Mouse (Mus musculus) frontal cortex, postnatal 25 days (tissue): Measurements from ENCODE around the gene Tmem135.
A peak's percentile ranks its signal among the peaks of the same experiment; 100 is the strongest.

Source experiments
- DNase-seq, 2 experiments: peaks; one replicate each; pipeline ENCODE4 v3.0.0; 2022; ENCODE audit warnings: low spot score in 2 of 2

Gene Tmem135

DNA sequence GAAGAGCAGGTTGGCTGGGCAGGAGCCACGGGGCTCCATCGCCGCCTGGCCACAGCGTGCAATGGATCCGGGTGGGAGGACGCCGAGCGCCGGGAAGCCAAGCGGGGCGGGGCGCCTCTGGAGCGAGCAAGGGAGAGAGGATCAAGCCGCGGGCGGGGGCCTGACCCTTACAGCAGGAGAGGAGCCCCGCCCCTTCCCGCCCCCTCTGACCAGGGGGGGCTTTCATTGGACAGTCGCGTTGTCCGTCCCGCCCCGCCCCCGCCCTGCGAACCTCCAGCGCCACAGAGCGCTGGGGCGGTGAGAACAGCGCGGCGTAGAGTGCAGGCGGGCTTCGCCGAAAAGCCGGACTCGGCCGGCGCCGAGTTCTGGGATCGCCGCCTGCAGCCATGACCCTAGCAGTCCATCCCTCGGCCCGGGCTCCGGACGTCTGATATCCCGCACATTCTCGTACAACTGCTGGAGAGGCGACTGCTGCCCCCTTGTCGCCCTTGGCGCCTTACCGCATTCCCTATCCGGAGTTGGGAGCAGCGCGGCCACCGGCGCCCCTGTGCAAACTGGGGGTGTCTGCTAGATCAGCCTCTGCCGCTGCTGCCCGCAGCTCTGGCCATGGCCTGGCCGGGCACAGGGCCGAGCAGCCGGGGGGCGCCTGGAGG lies at the start of gene Tmem135, which contains the start of gene Fzd4:
Tmem135 (minus strand) TSS at position 142 of the 653 bp plus-strand sequence.
Fzd4 (plus strand) TSS at position 275 of the 653 bp plus-strand sequence.
- peak; percentile 74 to 77 for DNase-seq

DNA sequence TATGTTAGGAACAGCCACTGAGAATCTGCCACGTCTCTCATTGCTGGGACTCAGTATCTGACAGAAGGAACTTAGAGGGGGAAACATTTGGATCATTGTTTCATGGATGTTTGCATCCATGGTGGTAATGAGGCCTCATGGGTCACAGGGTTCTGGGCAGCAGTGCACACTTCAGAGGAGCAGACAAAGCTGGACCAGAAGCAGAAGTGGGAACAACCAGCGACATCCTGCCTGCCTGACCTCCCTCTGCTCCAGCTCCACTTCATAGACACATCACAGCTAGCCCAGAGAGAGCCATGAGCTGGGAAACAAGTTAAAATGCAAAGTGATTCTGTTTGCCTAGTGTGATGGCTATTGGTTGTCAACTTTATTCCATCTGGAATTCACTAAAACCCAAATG lies 46.3 kb upstream of the Tmem135 start:
- no peak for DNase-seq

DNA sequence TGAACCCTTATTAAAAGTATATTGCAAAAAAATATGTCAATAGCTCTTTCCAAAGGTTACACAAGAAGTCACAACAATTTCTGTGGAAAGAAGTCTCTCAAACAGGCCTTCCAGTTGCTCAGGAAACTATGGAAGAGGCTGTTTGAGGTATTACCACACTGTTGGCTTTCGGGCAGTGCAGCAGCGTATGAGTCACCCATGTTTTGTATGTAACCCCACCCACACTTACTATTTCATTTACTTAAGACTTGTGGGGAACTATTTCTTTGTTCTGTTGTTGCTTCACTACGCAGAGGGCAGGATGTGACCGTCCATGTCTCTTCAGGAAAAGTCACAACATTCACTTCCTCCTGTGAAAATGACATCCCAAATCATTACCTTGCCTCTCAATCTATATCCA lies 41.1 kb upstream of the Tmem135 start:
- DNase-seq: no peak

DNA sequence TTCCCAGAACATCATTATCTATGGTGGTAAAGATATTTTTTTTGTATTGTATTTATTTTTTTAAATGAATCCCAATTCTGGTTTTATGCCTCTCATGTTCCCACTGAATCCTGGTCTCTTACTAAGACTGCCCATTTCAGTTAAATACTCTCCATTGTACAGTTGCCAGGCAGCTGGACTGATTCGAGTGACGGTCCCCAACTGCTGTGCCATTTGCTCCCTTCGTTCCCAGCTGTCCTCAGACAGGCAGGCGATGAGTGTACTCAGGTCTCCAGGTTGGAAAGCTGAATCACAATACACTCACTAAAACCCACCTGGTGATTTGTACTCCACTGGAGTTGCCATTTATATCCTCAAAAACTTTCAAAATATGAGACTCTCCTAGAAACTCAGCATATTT lies 38.2 kb upstream of the Tmem135 start:
- no peak for DNase-seq

DNA sequence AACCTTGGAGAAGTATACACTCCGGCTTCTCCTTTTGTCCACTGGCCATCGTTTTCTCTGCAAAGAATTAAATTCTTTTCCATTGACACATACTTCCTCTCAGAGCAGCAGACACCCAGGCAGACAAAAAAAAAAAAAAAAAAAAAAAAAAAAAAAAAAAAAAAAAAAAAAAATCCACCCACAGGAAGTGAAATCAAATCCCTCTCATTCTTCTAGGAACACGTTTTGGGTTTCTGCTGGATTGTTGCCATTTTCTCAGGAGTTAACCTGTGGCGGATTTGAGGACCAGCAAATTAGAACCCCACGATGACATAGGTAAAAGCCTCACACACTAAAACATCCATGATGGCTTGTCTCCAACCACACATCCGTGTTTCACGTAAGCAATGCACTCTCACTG lies 37.3 kb upstream of the Tmem135 start:
- DNase-seq: no peak

DNA sequence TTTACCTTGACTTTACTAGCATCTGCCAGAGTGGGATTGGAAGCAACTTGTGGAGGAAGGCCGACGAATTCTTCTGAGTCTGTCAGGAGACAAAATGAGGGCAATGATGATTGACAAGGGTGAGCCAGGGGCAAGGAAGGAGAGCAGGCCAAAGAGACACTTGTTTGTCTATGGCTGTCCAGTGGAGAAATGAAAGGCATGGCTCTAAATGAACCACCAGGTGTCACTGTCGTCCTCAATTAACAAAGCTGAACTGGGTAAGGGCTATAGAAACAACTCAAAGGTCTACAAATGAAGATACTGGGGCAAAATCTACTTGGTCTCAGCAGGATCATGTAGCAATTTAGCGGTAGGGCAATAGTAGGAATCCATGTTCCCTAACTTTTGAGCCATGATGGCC lies 33.6 kb upstream of the Tmem135 start:
- peak; percentile 28 to 29 for DNase-seq

DNA sequence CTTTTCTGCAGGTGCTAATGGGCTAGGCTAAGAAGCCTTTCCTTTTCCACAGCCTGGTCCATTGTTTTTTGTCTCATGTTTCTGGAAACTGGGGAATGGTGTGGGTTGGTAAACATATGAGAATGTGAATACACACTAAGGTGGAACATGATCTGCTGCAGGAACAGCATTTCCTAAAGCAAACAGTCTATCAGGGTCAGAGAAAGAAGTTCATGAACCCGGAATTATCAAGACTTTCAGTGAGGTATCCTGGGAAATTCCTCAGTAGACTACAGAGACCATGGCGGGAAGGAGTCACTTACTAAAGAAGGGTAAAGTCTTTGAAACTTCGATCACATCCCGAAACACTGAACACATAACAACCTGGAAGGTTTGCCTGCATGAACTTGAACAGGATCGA lies 32.4 kb upstream of the Tmem135 start:
- no peak for DNase-seq

DNA sequence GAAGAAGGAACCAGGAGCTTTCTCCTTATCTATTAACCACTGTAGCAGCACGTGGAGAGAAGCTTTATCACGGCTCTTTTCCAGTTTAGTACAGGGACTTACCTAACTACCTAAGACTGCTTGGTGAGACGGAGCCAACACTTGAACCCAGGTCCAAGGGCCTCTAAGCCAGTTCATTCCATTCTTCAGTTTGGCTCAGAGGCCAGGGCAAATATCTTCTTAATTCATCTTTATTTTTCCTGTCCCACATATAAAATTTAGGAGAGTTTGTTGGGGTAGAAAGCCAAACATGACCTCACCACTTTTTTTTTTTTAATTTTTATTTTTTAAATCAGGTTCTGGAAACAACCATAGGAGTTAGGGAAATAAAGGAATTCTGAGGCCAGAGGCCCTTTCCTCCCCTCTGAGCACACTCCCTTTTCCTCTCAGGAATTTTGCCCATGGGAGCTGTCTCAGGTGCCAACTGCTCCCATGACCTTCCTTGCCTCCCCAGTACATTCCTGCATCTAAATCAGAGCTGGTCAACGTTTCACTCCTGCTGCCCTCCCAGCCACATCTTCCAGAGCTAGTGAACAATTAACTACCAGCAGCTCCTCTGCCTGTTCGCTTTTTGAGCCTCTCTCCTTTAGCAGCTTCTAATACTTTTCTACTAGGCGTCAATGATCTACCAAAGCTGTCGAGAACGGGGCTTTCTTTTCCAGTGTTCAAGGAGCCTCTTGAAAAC lies 30.0 kb upstream of the Tmem135 start:
- DNase-seq: no peak

DNA sequence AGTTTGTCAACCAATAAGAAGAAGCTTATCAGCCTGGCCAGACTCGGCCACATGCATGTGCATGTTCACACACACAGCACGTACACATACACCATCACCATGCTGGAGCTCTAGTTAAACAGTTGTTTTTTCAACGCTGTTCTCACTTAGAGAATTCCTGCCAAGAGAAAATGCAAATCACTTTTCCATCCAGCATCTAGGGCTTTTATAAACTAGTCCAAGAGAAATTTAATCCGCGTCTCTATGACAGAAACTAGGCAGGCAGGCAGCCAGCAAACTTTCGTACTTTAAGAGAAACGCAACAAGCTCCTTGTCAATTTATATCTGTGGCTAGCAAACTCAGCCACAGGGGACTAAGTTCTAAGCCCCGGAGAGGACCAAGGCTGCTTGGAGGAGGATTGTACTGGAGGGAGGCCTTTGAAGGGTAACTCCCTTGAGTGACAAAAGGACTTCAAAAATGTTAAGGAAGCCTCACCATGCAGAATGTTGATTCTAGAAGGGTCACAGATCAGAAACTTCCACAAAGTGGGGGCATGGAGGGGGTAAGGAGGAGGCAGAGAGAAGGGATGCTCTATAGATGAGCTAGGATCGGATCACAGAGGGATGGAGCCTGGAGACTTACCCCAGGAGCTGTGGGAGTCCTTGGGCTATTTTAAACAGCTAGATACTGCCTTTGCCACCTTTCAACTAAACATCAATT lies 29.3 kb upstream of the Tmem135 start:
- DNase-seq: no peak

DNA sequence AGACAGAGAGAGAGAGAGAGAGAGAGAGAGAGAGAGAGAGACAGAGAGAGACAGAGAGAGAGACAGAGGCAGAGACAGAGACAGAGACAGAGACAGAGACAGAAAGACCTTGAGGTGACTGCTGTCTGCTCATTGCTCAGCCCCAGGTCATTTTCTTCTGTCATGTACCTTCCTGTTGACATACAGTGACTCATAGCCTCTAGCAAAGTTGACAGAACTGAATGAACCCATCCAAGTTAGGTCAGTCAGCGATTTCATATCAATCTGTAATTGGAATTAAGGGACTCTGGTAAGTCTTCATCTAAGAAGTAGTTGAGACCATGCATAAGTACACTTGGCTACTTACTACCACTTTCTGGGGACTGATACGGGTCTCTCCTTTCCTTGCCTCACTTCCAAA lies 27.2 kb upstream of the Tmem135 start:
- no peak for DNase-seq

DNA sequence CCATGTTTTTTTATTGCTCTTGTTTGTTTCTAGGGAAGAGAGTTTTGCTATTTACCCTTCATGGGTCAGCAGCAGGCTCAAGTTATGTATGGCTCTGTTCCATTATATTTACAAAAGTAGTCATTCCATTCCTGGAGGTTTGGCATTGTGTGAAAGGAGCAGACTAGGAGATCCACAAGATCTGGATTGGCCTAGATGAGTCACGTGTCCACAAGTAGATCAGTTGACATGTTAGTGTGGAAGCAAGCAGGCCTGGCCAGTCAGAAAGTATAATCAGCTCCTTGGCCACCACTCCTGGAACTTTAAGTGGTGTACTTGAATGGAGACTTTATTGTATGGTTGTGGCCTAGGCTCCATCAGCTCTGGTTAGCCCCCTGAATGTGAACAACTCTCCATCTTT lies 25.3 kb upstream of the Tmem135 start:
- no peak for DNase-seq

DNA sequence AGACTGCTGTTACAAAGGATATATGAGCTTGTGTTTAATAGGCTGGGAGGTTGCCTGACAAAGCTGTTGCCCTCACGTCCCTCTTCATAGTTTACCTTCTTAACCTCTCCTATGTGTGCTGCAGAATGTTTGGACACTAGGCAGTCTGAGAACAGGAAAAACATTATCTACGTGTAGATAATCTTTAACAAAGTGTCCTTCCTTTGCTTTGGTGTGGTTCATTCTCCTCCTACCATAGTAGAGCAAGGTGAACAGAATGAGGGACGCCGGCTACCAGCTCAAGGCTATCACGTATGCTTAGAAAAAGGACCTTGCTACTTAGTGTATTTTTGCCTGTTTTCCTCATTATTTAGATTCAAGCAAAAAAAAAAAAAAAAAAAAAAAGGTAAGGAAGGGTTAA lies 24.8 kb upstream of the Tmem135 start:
- no peak for DNase-seq

DNA sequence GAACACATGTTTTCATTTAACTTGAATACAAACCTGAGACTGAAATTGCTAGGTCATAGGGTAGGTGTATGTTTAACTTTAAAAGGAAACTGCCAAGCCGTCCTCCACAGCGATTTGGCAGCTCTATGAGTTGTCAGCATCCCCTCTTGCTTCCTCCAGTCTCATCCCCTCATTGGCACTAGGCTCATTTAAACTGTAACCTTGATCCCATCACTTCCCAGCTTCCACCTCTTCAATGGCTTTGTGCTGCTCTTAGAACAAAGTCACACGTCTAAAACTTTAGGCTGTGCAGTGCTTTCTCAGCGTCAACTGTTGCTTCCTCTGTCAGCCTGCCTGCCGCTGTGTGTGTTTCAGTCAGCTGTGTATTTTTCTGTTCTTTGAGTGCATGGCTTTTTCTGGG lies 23.1 kb upstream of the Tmem135 start:
- DNase-seq: no peak

DNA sequence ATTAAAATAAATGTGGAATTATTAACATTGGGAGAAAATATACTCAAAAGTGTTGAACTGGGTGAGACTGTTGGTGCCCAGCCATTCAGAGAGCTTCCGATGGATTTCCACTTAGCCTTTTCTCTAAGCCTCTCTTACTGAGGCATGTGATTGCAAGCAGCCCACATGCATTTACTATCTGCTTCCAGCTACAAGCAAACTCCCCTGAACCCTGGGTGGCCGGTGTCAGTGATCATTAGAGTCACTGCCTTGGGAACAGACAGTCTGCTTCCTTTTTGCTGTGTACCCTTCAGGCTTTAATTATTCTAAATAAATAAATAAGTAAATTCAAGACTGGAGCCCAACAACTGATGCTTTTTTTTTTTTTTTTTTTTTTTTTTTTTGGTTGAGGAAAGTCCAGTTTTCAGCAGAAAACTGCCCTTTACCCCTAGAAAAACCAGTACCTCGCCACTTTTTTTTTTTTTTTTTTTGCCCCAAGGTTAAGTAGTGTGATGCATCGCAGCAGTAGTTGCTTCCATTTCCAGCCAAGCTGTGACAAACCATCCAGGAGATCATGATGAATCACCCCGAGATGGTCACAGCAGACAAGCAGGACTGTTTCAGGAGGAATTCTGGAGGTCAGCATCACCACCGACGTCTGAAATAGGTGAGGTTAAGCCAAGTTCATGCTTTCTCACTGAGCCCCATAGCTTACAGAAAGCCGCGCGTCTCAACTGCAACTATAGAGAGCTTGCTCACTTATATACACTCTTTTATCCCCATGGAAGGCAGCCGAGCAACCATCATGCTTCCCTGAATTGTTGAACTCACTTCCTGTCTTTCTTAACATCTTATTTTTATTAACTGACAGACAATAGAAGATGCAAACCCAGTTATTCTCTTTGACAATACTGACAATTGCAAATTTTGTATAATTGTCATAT lies 22.0 kb upstream of the Tmem135 start:
- no peak for DNase-seq

DNA sequence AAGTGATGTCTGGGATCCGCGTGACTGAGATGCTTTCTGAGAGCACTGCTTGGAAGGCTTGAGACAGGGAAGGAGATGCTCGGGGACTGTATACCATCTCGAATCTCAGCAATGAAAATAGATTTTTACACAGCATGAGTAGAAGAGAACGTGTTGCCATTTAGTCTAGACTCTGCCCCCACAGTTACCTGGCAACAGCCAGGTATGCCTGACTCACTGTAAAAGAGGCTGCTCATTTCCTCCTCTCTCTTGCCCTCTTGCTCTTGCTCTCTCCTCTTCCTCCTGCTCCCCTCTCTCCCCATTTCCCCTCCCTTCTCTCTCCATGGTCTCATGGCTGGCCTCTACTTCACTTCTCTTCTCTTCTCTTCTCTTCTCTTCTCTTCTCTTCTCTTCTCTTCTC lies 20.6 kb upstream of the Tmem135 start:
- no peak for DNase-seq

DNA sequence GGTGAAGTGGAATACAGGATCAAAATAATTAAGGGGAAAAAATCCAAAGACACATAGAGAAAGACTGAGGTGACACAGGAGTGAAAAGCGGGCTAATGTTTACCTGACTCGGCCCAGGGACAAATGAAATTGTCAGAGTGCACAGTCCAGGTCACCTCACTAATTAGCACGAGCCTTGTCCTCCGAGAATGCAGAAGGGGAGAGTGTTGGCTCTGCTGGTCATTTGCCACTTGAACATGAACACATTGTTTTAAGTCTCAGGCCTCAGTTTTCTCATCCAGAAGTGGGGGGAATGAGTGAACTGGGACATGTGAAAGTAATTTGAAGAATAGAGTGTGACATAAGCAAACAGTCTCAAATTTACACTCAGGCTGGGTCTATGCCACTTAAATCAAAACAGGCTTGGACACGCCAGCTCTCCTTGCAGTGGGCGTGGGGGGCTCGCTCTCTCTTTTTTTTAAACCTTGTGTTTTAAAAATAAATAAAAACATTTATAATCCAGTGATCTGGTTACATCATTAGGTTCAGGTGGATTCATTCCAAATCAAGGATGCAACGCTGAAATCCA lies 19.8 kb upstream of the Tmem135 start:
- no peak for DNase-seq

DNA sequence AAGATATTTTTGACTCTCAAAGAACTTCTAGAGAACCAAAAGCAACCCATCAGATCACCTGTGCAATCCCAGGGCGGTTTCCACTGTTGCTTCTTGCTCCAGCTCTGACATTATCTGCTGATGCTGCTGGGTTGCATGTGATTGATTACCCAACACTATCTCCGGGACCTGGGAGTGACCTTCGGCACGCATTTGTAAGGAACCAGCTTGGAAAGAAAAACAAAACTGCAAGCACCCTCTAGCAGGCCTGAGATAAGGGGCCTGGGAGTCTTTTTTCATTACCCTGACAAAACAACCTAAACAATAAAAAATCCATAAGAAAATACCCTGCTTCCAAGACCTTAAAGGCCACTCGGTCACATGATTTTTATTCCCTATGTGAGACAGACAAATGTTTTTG lies 19.2 kb upstream of the Tmem135 start:
- DNase-seq: no peak

DNA sequence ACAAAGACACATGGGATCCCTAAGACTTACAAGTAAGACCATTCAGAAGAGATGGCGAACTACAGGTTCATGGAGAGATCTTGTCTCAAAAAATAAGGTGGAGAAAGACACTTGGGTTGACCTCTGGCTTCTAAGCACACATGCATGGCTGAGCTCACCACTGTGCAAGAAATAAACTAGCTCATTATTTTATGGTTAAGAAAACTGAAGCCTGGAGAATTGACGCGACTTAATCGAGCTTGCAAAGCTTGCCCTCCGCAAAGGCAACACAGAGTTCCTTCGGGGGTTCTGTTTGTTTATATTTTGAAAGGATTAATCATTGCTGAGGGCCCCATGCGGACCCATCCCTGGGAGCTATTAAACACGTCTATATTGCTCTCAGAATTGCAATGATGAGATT lies 18.6 kb upstream of the Tmem135 start:
- no peak for DNase-seq

DNA sequence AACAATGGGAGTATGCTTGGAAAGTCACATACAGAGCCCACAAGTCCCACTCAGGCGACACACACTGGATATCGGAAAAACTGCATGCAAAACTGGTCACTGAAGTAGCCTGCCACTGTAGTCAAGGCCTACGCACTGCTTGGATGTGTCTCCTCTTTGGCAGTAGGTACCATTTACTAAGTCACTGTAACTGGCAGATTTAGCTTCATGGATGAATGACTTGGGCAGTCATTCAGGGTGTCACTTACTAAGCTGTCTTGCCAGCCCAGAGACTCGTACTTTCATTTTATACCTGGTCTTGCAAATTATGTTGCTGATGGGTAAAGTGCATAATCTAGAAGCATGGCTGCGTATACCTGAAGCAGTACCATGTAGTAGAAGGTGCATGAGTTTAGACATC lies 17.3 kb upstream of the Tmem135 start:
- DNase-seq: no peak

DNA sequence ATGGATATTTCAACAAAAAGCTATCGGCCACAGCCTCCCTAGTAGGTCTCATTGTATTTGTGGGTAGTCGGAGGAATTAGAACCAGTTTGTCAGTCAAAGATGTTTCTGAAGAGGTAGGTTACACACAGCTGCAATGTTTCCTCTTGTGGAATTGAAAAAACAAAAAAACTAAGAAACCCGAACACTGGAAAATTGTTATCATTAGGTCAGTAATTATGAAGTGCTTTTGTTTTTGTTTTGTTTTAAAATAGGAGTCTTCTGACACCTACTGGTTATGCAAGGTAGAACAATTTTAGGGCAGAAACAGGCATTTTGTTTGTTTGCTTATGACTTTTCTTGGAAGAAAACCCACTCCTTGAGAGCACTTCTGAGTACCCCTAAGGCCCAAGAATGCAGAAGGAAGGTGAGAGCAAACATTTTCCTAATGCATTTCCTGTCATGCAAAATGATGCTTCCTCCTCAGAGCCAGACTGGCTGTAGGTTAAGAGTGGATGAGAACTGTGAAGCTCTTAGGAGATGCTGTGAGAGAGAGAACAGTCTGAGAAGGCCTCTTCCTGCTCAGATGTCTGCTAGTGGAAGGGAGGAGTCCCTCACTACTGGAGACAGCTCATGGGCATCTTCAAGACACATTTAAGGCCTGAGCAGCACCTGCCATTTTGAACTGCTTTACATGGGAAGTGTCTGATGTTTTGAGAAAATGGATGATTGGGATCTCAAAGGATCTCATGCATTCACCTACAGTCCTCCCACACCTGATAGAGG lies 15.1 kb upstream of the Tmem135 start:
- DNase-seq: no peak

DNA sequence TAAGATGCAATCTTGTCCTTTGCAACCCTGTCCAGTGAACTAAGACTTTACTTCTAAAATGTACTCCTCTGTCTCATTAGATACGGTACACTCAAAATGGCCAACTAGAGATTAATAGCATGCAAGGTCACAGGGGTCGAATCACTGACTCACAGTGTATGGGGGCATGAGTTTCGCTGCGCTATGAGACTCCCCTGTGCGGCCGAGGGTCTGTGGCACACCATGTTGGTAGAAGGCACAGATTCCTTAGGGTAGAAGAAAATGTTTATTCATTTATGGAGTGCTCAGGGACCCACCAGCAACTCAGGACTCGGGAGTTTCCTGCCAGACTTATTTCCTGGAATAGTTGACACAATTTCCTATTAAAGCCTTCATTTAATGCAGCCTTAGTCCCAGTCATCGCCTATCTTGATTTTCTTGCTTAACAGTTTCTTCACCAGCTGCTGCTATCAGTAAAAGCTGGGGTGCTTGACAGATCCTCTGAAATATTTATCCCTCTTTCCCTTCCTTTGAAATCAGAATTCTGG lies 14.2 kb upstream of the Tmem135 start:
- no peak for DNase-seq
